Mouse (Mus musculus) embryo, embryonic 10 days (tissue): ENCODE results near the gene Gm20219.

ENCODE experiments used
- DNase-seq: peaks from one replicate; pipeline ENCODE4 v3.0.0-alpha.2; 2015; ENCODE audit warnings: low spot score

Gm20219 gene

DNA sequence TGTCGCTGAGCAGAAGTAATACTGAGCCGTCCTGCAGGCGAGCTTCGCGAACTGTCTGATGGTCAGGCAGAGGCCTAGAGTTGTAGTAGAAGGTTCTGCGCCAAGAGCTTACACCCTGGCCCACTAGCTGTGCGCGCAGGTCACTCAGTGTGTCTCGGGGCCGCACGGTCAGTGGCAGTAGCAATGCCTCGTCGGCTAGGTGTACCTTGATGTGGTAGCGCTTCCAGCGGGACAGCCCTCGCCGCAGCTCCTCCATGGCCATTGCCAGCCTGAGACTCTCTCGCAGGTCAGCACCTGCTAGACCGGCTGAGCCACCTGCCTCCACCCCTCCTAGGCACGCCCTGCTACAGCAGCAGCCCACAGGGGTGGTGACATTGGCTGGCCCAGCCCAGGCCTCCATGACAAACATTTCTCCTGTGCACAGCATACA, at the start of gene Gm20219:
TSS of gene Gm20219 (minus strand) at position 266 of the 430 bp plus-strand sequence.
- DNase-seq = no peak

DNA sequence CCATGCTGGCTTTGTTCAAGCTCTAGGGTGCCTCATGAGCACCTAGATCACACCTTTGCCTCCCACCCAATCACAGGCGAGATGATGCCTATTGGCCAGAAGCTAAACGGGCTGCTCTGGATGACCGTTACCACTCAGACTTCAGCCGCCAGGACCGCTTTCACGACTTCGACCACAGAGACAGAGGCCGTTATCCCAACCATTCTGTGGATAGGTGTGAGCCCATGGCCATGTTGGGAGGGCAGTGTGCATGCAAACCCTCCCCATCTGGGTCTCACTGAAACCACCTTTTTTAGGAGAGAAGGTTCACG, 49.8 kb upstream of the Gm20219 start:
- DNase-seq = no peak

DNA sequence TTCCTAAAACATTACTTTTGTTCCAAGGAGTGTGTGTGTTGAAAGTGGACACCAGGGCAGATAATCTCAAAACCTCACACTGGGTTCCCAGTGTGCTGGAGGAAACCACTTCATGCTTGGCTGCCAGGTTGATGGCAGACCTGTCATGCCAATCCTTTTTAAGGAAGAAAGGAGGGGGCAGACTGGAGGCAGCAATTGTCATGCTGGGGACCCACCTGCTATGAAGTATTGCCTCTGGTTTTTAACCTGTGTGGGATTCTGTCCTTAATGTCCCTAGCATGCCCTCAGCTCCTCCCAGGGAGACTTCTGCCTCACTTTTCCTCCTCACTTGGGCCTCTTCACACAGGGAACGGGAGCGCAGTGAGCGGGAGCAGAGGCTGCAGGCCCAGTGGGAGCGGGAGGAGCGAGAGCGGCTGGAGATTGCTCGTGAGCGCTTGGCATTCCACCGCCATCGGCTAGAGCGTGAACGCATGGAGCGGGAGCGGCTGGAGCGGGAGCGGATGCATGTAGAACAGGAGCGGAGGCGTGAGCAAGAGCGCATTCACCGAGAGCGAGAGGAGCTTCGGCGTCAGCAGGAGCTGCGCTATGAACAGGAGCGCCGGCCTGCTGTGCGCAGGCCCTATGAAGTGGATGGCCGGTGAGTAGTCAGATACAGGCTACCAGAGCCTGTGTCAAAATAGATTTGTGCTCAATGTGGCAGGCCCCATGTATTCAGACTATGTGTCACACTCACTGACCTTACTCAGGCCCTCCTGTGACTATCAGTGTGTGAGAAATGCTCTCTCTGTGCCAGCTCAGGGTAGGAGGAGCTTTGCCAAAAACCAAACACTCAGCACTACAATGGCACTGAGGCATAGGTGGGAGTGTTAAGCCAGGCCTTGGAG, 49.2 kb upstream of the Gm20219 start:
- no peak for DNase-seq

DNA sequence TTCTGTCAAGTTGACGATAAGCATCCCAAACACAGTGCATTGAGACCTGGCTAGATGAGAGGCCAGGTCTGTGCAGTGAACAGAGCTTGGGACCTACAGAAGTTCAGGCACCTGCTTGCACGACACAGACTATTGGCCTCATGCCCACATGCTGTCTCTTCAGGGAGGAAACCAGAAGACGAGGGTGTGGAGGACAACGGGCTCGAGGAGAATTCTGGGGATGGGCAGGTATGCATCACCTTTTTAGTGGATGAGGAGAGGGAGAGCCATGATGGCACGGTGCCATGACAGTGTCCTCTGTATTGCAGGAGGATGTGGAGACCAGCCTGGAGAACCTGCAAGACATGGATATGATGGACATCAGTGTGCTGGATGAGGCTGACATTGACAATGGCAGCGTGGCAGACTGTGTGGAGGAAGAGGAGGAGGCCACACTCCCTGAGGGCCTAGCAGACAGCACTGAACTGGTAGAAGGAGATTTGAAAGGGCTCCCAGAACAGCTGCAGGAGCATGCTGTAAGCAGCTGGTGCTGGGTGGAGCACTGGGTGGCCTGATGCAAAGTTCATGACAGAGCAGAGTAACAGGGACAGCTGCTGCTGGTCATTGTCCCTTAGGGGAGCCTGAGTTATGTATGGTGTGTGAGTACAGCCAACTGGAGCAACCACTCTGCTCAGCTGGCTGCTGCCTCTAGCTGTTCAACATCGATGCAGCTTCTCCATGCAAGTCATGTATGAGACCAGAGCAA, 39.5 kb upstream of the Gm20219 start:
- DNase-seq = no peak

DNA sequence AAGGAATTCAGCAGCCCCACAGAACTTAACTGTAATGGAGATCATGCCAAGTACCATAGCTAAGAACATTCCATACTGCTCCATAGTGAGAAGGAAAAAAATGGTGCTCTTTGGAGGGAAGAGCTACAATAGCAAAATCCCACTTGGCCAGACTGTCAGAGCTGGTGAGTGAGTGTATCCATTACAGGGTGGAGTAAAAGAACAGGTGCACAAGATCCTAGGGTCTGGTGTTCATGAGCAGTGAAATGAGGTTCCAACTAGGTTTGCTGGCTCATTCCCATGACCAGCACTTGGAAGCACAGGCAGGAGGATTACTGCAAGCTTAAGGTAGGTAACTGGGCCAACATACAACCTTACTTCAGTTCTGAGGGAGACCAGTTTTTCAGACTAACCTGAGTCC, 38.4 kb upstream of the Gm20219 start:
- DNase-seq = no peak

DNA sequence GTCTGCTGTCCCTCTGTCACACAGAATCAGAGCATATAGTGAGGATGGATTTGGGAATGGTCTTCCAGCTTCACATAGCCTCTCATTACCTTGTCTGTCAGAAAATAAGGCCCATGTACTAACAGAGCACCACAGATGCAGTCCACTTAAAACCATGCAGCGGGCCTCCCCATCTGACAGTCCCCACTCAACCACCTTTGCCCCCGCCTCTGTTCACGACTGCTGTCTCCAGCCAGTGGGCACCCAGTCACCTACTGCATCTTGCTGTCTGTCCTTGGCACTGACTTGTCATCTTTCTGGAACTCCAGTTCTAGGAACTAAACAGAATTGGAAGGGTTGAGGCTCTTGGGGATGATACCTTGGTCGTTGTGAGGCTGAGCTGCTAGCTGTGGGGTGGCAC, 34.7 kb upstream of the Gm20219 start:
- DNase-seq = no peak

DNA sequence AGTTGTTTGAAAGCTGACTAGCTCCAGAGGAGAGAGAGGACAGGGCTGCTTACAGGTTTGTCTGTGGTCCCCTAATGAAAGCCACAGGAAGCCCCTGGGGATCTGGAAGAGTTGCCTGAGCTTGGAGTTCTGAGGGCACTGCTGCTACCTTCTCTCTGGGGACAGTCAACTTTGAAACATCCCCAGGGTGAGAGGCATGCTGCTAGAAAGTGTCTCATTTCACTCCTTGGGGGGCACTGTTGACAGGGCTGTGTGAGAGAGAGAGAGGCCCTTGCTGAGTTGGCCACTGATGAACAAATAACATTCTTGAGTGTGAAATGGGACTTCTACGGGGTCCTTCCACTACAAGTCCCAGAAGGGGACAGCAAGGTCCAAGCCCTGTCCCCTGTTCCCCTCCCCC, 33.6 kb upstream of the Gm20219 start:
- no peak for DNase-seq

DNA sequence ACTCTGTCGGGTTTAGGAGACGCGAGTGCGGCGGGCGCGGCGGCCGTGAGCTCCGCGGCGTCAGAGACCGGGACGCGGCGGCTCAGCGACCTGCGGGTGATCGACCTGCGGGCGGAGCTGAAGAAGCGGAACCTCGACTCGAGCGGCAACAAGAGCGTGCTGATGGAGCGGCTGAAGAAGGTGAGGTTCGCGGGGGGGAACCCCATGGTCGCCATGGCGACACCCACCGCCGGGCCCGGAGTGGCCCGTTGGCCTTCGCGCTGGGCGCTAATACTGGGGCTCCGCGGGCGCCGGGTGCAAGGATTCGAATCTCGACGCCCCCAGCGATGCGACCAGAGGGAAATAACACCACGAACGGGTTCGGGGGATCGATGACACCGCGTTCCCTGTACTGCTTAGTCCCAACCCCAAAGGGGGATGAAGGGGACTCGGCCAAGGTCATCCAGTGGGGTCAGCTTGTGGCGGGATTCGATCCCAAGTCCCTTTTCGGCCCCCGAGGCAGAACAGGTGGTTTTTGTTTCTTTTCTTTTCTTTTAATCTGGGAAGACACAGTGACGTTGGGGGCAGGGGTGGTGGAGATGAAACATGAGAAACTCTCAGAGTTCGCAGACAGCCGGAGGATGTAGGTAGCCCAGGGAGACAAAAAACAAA, 31.1 kb upstream of the Gm20219 start:
- peak; percentile 37 for DNase-seq

DNA sequence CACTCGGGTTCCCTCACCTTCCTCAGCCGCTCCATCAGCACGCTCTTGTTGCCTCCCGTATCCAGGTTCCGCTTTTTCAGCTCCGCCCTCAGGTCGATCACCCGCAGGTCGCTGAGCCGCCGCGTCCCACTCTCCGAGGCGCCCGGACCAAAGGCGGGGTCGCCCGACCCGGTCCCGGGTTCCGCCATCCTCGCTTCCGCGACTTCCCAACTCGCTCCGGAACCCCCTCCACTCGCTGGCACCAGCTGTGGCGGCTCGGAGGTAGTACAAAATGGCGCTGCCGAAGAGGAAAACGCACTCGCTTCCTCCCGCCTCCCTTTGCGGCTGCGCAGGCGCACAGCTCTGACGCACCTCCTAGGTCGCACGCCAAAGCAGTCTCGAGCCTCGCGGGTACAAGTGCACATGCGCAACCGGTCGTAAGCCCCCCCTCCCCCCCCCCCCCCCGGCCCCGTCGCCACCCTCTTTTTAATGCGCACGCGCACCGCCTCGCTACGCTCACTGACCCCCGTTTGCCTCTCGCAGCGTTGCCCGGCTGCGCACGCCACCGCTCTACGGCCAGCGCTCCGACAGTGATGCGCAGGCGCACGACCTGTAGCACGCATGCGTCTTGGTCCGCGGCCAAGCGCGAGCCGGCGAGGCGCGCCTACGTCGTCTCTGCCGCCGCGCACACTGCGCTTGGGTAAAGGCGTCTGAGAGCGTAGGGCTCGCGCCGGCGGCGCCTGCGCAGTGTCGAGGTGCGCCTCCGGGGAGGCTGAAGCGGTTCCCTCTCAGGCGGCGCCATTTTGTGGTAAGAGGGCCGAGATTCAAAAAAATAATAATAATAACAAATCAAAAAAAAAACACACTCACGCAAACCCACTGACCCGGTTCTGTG, 30.3 kb upstream of the Gm20219 start, which contains the start of the genes Safb2 and Safb:
TSS of gene Safb2 (minus strand) at position 329 of the 874 bp plus-strand sequence.
TSS of gene Safb (plus strand) at position 569 of the 874 bp plus-strand sequence.
- DNase-seq = peak; percentile 100

DNA sequence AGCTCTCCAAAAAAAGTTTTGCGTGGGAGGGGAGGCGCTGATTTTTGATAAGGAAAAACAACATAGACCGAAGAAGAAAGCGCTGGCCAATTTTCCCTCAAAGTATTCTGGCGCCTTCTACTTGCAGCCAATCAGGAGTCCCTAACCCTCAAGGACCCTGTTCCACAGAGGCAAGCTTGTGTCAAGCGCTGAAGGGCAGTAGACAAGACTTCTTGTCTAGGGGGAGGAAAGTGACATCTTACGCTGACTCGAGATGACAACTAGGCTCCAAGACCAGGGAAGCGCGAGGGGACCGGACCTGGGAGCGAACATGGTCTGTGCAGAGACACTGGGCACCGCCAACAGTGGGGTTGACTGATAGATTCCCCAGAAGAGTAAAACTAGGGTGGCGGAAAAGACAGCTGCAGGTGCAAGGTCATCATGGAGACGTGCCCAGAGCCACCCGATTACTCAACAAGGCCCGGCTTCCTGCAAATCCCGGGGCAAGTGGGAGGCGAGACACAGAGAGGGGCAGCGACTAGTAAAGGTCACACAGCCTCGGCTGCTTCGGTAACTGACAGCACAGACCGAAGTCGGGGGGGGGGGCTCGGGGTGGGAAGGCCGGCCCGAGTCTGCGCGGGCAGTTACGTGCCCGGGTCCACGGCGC, 29.5 kb upstream of the Gm20219 start:
- peak; percentile 33 for DNase-seq

DNA sequence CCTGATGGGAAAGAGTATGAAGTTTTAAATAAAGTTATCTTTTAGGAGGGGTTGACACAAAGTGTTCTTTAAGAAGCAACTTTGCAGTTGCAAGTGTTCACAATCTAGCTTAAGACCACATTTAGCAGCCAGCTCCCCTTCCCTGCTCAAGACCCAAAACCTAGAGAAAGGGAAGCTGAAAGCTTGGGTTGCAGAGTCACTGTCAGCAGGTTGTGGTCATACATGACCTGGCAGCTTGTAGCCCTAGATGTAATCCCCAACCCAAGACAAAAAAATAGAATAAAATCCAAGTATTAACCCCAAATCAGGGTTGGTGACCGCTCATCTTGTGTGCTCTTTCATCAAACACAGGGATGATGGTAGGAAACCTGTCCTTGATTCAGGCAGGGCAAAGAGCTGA, 28.9 kb upstream of the Gm20219 start:
- no peak for DNase-seq

DNA sequence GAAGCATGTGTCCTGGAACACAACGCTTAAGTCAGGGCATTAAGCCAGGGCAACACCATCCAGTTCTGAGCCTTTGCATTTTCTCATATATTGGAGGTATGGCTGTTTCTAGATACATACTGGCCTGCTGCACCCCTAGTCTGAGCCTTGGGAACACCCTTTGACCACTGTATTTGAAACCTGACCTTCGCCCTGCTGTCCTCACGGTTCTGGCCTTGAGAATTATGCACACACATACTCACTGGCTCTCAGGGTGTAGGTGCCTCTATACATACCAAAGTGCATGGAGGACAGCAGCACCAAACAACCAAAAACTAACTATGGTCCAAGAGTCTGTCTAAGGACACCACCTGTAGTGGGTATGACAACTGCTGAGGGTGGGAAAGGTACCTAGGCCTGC, 18.8 kb upstream of the Gm20219 start:
- DNase-seq = no peak

DNA sequence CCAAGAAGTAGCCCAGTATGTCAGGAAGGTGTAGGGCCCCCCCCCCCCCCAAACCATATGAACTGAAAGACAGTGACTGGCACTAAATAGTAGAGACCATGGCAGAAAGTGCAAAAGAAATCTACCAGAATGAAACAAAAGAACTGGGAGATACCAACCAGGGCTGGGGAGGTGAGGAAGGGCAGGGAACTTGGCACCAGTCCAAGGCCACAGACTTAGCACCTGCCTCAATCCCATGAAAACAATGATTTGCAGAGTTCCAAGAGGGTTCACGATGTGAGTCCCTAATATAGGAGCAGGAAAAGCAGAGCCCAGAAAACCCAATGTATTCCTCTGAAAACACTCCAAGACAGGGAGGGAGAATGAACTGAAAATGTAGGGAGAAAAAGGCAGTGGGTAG, 18.0 kb upstream of the Gm20219 start:
- DNase-seq = no peak

DNA sequence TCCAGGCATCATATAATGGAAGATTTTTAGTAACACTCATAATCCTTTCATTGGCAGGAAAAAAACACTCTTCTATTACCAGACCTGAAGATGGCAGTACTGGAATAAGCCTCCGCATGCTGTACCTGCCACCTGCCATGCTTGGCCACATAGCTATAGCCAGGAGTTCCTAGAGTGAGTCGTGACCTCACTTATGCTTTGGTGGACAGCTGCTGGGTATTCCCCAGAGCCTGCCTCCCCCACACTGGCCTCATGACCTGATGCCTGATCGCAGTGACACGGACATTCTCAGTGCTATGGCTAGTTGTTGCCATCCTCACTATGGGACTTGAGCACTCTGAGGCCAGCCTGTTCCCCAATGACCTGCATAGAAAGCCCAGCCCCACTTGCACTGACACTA, 16.1 kb upstream of the Gm20219 start:
- DNase-seq = no peak

DNA sequence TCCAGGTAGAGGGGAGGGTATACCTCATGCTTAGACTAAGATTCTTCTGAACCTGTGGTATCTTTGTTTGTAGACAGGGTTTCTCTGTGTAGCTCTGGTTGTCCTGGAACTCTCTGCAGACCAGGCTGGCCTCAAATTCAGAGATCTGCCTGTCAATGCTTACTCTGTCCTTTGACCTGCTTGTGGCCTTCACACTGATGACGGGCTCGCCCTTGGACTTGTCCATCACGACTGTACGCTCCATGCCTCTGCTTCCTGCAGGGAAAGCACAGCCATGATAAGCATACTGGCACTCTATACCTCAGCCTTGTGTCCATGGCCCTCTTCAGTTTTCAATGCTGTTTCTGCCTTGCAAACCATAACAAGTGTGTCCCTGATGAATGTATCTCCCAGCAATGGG, 13.2 kb upstream of the Gm20219 start:
- DNase-seq = no peak

DNA sequence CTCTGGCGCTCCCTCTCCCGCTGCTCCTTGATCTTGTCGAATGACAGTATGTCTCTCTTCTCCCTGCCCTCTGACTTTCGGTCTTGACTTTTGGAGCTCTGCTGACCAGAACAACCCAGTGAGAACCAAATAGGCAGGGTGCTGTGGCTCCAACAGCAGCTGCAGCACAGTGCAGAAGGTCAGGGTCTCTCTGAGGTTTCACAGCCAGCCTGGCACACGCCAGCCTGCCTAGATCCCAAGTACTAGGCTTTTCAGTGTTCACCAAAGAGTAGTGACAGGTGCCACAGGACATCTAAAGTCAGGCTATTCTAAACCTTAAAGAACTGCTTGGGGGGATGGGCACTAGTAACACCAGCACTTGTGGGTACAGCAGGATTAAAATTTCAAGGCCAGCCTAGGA, 12.7 kb upstream of the Gm20219 start:
- no peak for DNase-seq

DNA sequence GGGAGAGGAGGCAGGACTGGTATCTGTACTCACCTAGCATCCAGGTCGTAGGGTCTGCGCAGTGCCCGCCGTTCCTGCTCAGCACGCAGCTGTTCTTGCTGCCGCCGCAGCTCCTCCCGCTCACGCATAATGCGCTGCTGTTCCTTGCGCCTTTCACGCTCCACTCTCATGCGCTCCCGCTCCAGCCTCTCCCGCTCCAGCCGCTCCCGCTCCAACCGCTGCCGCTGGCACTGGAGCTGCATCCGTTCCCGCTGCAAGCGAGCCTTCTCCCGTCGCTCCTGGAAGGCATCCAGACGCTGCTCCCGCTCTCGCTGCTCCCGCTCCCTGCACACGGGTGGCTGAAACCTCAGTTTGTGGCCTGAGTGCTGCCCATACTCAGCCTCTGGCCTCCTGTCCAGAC, 12.1 kb upstream of the Gm20219 start:
- DNase-seq = no peak

DNA sequence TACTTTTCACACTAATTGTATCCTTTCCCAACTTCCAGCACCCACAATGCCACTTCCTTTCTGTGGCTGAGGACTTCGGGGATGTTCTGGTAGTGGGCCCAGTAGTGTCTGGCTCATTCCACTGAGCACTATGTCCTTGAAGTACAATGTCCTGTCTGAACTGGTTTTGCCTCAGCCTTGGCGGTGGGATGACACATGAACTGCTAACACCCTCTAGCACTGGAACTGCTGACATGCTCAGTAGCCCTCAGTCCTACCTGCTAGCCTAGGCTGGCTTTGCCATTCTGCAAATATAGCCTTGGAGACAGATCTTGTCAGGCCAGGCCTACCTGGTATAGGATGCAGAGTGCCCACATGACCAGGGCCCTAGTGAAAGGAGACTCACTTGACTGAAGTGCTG, 7.7 kb upstream of the Gm20219 start:
- no peak for DNase-seq

DNA sequence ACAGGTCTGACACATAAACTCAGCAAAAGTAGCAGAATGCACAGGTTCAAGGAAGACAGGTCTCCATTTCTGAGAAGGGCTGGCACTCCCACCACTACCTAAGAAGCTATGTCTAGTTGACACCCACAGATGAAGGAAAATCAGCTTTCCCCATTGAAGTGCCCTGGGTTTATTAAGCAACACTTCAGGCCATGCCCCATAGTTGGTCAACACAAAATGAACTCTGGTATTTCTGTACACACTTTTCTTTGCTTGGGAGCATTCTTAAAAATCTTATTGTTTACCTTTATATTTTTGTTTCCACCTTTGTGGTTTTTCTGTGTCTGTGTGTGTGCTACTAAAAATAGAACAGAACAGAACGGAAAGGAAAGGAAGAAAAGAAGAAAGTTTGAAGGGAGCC, 5.9 kb upstream of the Gm20219 start:
- DNase-seq = no peak

DNA sequence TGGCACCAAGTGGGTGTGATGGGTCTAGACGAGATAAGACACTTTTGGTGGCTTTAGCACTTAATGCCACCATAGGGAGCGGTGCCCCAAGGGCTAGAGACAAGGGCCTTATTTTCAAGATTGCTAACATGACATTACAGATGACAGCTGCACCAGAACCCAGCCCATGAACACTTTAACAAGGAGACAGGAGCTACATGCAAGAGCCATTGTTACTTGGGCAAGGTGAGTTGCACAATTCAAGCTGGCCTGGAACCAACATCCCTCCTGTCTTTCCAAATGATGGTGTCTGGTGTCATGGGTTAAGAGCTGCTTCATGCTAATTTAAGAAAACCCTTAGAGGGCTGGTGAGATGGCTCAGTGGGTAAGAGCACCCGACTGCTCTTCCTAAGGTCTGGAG, 5.2 kb upstream of the Gm20219 start:
- no peak for DNase-seq

DNA sequence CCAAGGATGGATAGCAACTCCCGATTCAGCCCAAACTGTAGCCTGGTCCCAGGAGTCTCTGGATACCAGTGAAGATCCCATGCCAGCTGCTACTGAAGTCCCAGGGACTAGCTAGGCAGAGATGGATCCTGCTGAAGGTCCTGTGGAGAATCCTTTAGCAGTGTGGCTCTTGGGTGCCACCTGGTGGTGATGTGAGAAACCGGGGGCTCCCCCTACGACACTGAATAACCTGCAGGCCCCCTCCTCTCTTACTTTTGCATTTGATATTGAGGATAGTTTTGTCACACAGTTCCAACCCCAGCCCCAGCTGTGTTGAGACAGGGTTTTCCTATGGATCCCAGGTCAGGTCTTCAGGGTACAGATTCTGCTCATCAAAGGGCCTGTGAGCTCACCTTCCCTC, 4.3 kb upstream of the Gm20219 start:
- peak; percentile 80 for DNase-seq
